Mouse (Mus musculus) embryonic facial prominence, embryonic 14.5 days (tissue): ENCODE measurements at regions not wholly inside any gene's neighbourhood (a gene's known extent, or its start where the extent isn't known, plus 50 kb on each side); places are given as distances from the start of the nearest gene placed in this dataset.

ENCODE experiments used
- ATAC-seq: fragments of 200-750 bp; cut with Nextera tagmentation; 2 replicates; pipeline ENCODE4 v1.8.0; 2017; ENCODE audit warnings: low read depth, moderate number of reproducible peaks, moderate TSS enrichment
- DNase-seq: peaks from one replicate; pipeline ENCODE4 v3.0.0-alpha.2; 2015; ENCODE audit warnings: low spot score
- H3K27ac ChIP-seq: fragments of 300-500 bp; sonication (generic); replicated peaks from 2 replicates; pipeline ENCODE4 v1.5.1; 2014; ENCODE audit warnings: low read depth, mild to moderate bottlenecking, low read length, moderate library complexity
- H3K27me3 ChIP-seq: fragments of 300-500 bp; sonication (generic); replicated peaks from 2 replicates; pipeline ENCODE4 v1.6.1; 2014; ENCODE audit warnings: low read length; ENCODE audit not compliant: control insufficient read depth, insufficient read depth
- H3K36me3 ChIP-seq: fragments of 300-500 bp; sonication (generic); 2 replicates; pipeline ENCODE4 v1.6.1; 2014; ENCODE audit warnings: low read length, mixed read lengths; ENCODE audit not compliant: control insufficient read depth, insufficient read depth
- H3K4me1 ChIP-seq: fragments of 300-500 bp; sonication (generic); 2 replicates; pipeline ENCODE4 v1.6.1; 2014; ENCODE audit warnings: antibody characterized with exemption, low read length; ENCODE audit not compliant: control insufficient read depth, insufficient read depth
- H3K4me2 ChIP-seq: fragments of 300-500 bp; sonication (generic); 2 replicates; pipeline ENCODE4 v1.6.1; 2014; ENCODE audit warnings: low read depth, mild to moderate bottlenecking, low read length, moderate library complexity, mixed read lengths
- H3K4me3 ChIP-seq: fragments of 300-500 bp; sonication (generic); 2 replicates; pipeline ENCODE4 v1.5.1; 2014; ENCODE audit warnings: low read depth, mild to moderate bottlenecking, low read length
- H3K9ac ChIP-seq: fragments of 300-500 bp; sonication (generic); 2 replicates; pipeline ENCODE4 v1.6.1; 2014; ENCODE audit warnings: low read depth, mild to moderate bottlenecking, low read length, moderate library complexity, mixed read lengths
- H3K9me3 ChIP-seq: fragments of 300-500 bp; sonication (generic); 2 replicates; pipeline ENCODE4 v1.6.1; 2016; ENCODE audit warnings: low read length; ENCODE audit not compliant: control insufficient read depth
- WGBS: fragments of 180-500 bp; shearing (Covaris S2); extraction: QIAGEN DNeasy Blood & Tissue Kit; methylation state at CpG from one replicate; pipeline ENCODE4 v1.1.7; 2014; 5-methylcytosine and 5-hydroxymethylcytosine counted together

- Histone ChIP-seq H3K9me3 (no peaks in the 10 kb centered on the region), H3K36me3 (no peaks in the 10 kb centered on the region), H3K27ac (no peak overlapping the region), H3K9ac (no peak overlapping the region), H3K4me1 (no peaks in the 10 kb centered on the region), H3K4me3 (no peak overlapping the region), H3K27me3 (no peaks in the 10 kb centered on the region), H3K4me2 (no peak overlapping the region)
- 74% methylated on average over 2 of the region's 2 CpGs for WGBS
- no peak for ATAC-seq
- no peak for DNase-seq
Observed at GRCm38 (mm10) chr16:85224325-85224724, 50.8 kb upstream of the App start.
